Comparison of ENCODE assay signal across 20 mouse cellular contexts in the genomic region with DNA sequence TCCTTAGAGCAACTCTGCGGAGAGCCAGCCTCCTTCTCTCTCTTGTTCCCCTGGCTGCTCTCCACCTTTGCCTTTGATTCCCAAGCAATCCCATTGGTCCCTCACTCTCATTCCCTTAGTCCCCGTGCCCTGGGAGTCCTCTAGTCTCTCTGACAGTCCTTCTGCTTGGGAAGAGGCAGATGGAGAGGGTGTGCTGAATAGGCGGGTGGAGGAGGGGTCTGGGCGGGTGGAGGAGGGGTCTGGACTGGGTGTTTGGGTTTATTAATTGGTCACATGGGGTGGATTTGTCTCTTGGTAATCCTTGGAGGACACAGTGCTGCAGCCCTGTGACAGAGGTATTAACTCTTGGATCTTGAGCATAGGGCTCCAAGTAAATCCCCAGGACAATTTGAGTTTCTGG.
DNase-seq lines count a peak whose midpoint lies in the region; ATAC-seq lines count a peak whose summit lies in the region.
"Had no signal": no experiment of that assay in that cellular context is flagged by ENCODE, and none has a peak within 500 bp of the region (broad histone marks: within the 10 kb centered on the region; RNA-seq: fewer than 3 reads in every experiment).

No protein-coding gene starts in this region.

- DNase-seq in forebrain, embryonic 14.5 days (ENCODE audit: low spot score), result peak; percentile 37
- DNase-seq in urinary bladder, adult 18-20 months (ENCODE audit: low spot score in 2 of 2), result no peak
- no peak for DNase-seq in right cerebral cortex, adult 2 months (ENCODE audit: low spot score in 2 of 2)
- DNase-seq in embryo, embryonic 11 days, result no peak
- DNase-seq: adrenal gland, postnatal 10 days; cerebellum, adult 9-10 months; gastrocnemius, postnatal 10 days; layer of hippocampus, adult 9-11 months; liver; lung, adult 18-20 months; lung, postnatal 4 days; right cerebral cortex, postnatal 25 days; thymus, postnatal 36 days had no signal

- WGBS in neural tube, embryonic 12.5 days, result 35% methylated on average over 4 of the region's 4 CpGs
- 33% methylated on average over 4 of the region's 4 CpGs for WGBS in neural tube, embryonic 15.5 days
- 9% methylated on average over 4 of the region's 4 CpGs for WGBS in forebrain, embryonic 14.5 days
- 23% methylated on average over 4 of the region's 4 CpGs for WGBS in midbrain, embryonic 12.5 days

- no peaks in the 10 kb centered on the region for H3K36me3 ChIP-seq in neural tube, embryonic 12.5 days
- H3K36me3 ChIP-seq in neural tube, embryonic 15.5 days, result no peaks in the 10 kb centered on the region
- H3K36me3 ChIP-seq in forebrain, embryonic 14.5 days (ENCODE audit: control insufficient read depth, insufficient read depth, low read length), result no peaks in the 10 kb centered on the region
- no peaks in the 10 kb centered on the region for H3K36me3 ChIP-seq in midbrain, embryonic 12.5 days
- H3K36me3 ChIP-seq: G1E had no signal

- no peak overlapping the region for H3K9ac ChIP-seq in neural tube, embryonic 12.5 days
- no peak overlapping the region for H3K9ac ChIP-seq in neural tube, embryonic 15.5 days (replicated peaks)
- no peak overlapping the region for H3K9ac ChIP-seq in forebrain, embryonic 14.5 days (ENCODE audit: low read length)
- H3K9ac ChIP-seq in midbrain, embryonic 12.5 days (replicated peaks), result no peak overlapping the region

- H3K4me2 ChIP-seq in neural tube, embryonic 12.5 days (replicated peaks), result no peak overlapping the region
- no peak overlapping the region for H3K4me2 ChIP-seq in neural tube, embryonic 15.5 days
- H3K4me2 ChIP-seq in forebrain, embryonic 14.5 days (ENCODE audit: low read length), result no peak overlapping the region
- H3K4me2 ChIP-seq in midbrain, embryonic 12.5 days (replicated peaks), result no peak overlapping the region
- H3K4me2 ChIP-seq: heart, embryonic 11.5 days had no signal

- no peaks in the 10 kb centered on the region for H3K9me3 ChIP-seq in neural tube, embryonic 12.5 days
- no peaks in the 10 kb centered on the region for H3K9me3 ChIP-seq in neural tube, embryonic 15.5 days (replicated peaks)
- H3K9me3 ChIP-seq in forebrain, embryonic 14.5 days (replicated peaks; ENCODE audit: control insufficient read depth, low read length), result no peaks in the 10 kb centered on the region
- no peaks in the 10 kb centered on the region for H3K9me3 ChIP-seq in midbrain, embryonic 12.5 days

- 0 out of 2 replicates have a peak, but pooled peaks cover 2% of the 10 kb centered on the region for H3K4me1 ChIP-seq in neural tube, embryonic 12.5 days
- peaks cover 15% of the 10 kb centered on the region; the same call in 1 of the 2 replicates for H3K4me1 ChIP-seq in neural tube, embryonic 15.5 days
- H3K4me1 ChIP-seq in forebrain, embryonic 14.5 days (ENCODE audit: control insufficient read depth, insufficient read depth, low read length), result peaks cover 12% of the 10 kb centered on the region
- H3K4me1 ChIP-seq in midbrain, embryonic 12.5 days, result peaks cover 14% of the 10 kb centered on the region

- H3K27ac ChIP-seq in neural tube, embryonic 12.5 days, result no peak overlapping the region
- no peak overlapping the region for H3K27ac ChIP-seq in neural tube, embryonic 15.5 days (replicated peaks)
- no peak overlapping the region for H3K27ac ChIP-seq in forebrain, embryonic 14.5 days (ENCODE audit: low read depth, low read length)
- no peak overlapping the region for H3K27ac ChIP-seq in midbrain, embryonic 12.5 days (replicated peaks)
- H3K27ac ChIP-seq: kidney, postnatal 0 days had no signal

- no peaks in the 10 kb centered on the region for H3K27me3 ChIP-seq in neural tube, embryonic 12.5 days (replicated peaks)
- H3K27me3 ChIP-seq in neural tube, embryonic 15.5 days (replicated peaks), result no peaks in the 10 kb centered on the region
- no peaks in the 10 kb centered on the region for H3K27me3 ChIP-seq in forebrain, embryonic 14.5 days (replicated peaks; ENCODE audit: control insufficient read depth, insufficient read depth, low read length)
- H3K27me3 ChIP-seq in midbrain, embryonic 12.5 days, result no peaks in the 10 kb centered on the region

- no peak overlapping the region for H3K4me3 ChIP-seq in neural tube, embryonic 12.5 days
- no peak overlapping the region for H3K4me3 ChIP-seq in neural tube, embryonic 15.5 days (replicated peaks)
- H3K4me3 ChIP-seq in forebrain, embryonic 14.5 days (ENCODE audit: low read depth, low read length), result no peak overlapping the region
- H3K4me3 ChIP-seq in midbrain, embryonic 12.5 days, result no peak overlapping the region

- 0 out of 2 replicates have a peak, but pooled peaks have one; percentile 41 for ATAC-seq in neural tube, embryonic 12.5 days (ENCODE audit: low FRiP score, low read depth)
- no peak for ATAC-seq in neural tube, embryonic 15.5 days (ENCODE audit: low FRiP score)
- ATAC-seq in forebrain, embryonic 14.5 days, result peak; percentile 72
- ATAC-seq in midbrain, embryonic 12.5 days (ENCODE audit: low FRiP score, low read depth), result peak; percentile 78
- ATAC-seq: intestine, embryonic 16.5 days had no signal
